Mouse (Mus musculus) liver, postnatal 0 days (tissue): Measurements from ENCODE around the gene Dcun1d1. TPM values are rescaled to one million over a fixed set of nuclear protein-coding genes. Genes with fewer than 3 reads are reported as not detected.

Experiments used
- ATAC-seq: fragments of 200-750 bp; cut with Nextera tagmentation; 2 replicates; pipeline ENCODE4 v1.8.0; 2017; ENCODE audit warnings: mild to moderate bottlenecking, moderate library complexity
- DNase-seq: peaks from one replicate; pipeline ENCODE4 v3.0.0-alpha.2; 2016
- H3K27ac ChIP-seq: fragments of 300-500 bp; sonication (generic); 2 replicates; pipeline ENCODE4 v1.5.1; 2014; ENCODE audit warnings: antibody characterized with exemption, moderate library complexity, mild to moderate bottlenecking, low read depth
- H3K27me3 ChIP-seq: fragments of 300-500 bp; sonication (generic); 2 replicates; pipeline ENCODE4 v1.6.1; 2014; ENCODE audit warnings: low read length, control low read depth, mixed read lengths; ENCODE audit not compliant: insufficient read depth
- H3K36me3 ChIP-seq: fragments of 300-500 bp; sonication (generic); replicated peaks from 2 replicates; pipeline ENCODE4 v1.6.1; 2014; ENCODE audit warnings: mild to moderate bottlenecking, control low read depth, low read length, moderate library complexity, mixed read lengths; ENCODE audit not compliant: insufficient read depth
- H3K4me1 ChIP-seq: fragments of 300-500 bp; sonication (generic); 2 replicates; pipeline ENCODE4 v1.6.1; 2014; ENCODE audit warnings: antibody characterized with exemption, mild to moderate bottlenecking, control low read depth; ENCODE audit not compliant: insufficient read depth
- H3K4me2 ChIP-seq: fragments of 300-500 bp; sonication (generic); 2 replicates; pipeline ENCODE4 v1.6.1; 2014; ENCODE audit warnings: low read depth, mild to moderate bottlenecking, low read length, moderate library complexity, mixed read lengths
- H3K4me3 ChIP-seq: fragments of 300-500 bp; sonication (generic); 2 replicates; pipeline ENCODE4 v1.5.1; 2014; ENCODE audit warnings: low read depth, low read length
- H3K9ac ChIP-seq: fragments of 300-500 bp; sonication (generic); replicated peaks from 2 replicates; pipeline ENCODE4 v1.6.1; 2014; ENCODE audit warnings: mild to moderate bottlenecking, moderate library complexity
- H3K9me3 ChIP-seq: fragments of 300-500 bp; sonication (generic); 2 replicates; pipeline ENCODE4 v1.6.1; 2016; ENCODE audit warnings: mild to moderate bottlenecking, control low read depth, low read length, mixed read lengths
- CTCF ChIP-seq: sonication (generic); IDR thresholded peaks from 2 replicates; pipeline ENCODE4 v1.5.1; 2016; ENCODE audit warnings: antibody characterized with exemption, low read depth
- EP300 ChIP-seq: IDR thresholded peaks from 2 replicates; pipeline ENCODE4 v1.6.1; 2016; ENCODE audit warnings: antibody characterized with exemption, low read depth, mild to moderate bottlenecking
- WGBS: fragments of 180-500 bp; shearing (Covaris S2); extraction: QIAGEN DNeasy Blood & Tissue Kit; methylation state at CpG from one replicate; pipeline ENCODE4 v1.1.7; 2014; ENCODE audit not compliant: insufficient replicate concordance; 5-methylcytosine and 5-hydroxymethylcytosine counted together
- polyA plus RNA-seq: library from polyadenylated mRNA; unstranded; fragments of >200 nt; fragmentation: Nextera tagmentation; extraction: Ambion mirVana; gene quantifications from 2 replicates; pipeline ENCODE4 v1.2.1, GENCODE M21; 2015

The Dcun1d1 gene
- polyA plus RNA-seq, 1 experiment from 2014 or later, result 77.0 TPM

DNA sequence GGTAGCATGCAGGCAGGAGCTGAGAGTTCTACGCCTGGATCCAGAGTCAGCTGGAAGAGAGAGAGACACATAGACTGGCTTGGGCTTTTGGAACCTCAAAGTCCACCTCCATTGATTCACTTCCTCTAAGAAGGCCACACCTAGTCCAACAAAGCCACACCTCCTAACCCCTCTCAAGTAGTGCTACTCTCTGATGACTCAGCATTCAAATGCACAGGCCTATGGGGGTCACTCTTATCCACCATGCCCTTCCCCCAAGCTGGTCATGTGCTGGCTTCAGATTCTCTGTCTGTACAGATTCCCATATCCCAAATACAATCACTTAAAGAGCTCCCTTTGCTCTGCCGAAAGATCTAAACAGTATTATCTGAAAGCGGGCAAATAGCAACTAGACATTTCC is 20.0 kb upstream of the Dcun1d1 start:
- WGBS, result 84% methylated on average over 3 of the region's 3 CpGs
- H3K9ac ChIP-seq, result no peak overlapping the region
- H3K9me3 ChIP-seq, result no peaks in the 10 kb centered on the region
- H3K4me1 ChIP-seq, result no peaks in the 10 kb centered on the region
- no peaks in the 10 kb centered on the region for H3K27me3 ChIP-seq
- no peak overlapping the region for H3K4me2 ChIP-seq
- TF ChIP-seq CTCF (no peak), EP300 (no peak)
- H3K4me3 ChIP-seq, result no peak overlapping the region
- peaks cover 13% of the 10 kb centered on the region; the same call in 1 of the 2 replicates for H3K36me3 ChIP-seq
- no peak overlapping the region for H3K27ac ChIP-seq
- ATAC-seq, result no peak
- DNase-seq, result no peak

DNA sequence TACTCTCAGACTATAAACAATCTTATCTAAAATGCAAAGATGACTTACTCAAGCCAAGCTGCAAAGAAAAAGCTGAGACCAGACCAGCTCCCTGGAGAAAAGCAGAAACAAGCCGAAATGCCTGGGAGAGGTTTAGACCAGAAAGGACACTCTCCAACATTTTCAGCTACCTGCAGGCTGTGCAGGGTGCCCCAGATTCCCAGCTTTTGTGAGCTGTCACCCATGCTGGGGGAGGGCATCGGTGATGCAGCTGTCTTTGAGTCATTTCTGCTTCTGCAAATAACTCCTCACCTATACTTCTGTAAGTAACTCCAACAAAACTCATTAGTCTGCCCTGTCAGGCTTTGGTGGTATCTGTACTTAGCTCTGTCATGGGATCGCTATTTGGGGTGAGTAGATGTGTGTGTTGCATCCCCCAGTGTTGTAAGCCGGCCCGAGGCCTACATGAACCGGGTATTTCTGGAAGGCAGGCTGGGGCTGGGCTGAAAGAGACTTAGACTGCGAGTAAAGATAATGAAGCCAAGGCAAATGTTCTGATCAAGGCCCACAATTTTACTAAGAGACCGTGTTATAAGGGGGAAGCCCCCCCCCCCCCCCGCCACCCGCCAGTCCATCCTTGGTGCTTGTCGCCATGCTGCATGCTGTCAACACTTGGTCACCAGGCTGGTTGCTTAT is 17.8 kb upstream of the Dcun1d1 start:
- no peaks in the 10 kb centered on the region for H3K9me3 ChIP-seq
- ATAC-seq (no peak), DNase-seq (no peak)
- no peak overlapping the region for H3K4me3 ChIP-seq
- H3K9ac ChIP-seq, result no peak overlapping the region
- H3K4me1 ChIP-seq, result no peaks in the 10 kb centered on the region
- TF ChIP-seq EP300 (no peak), CTCF (no peak)
- no peak overlapping the region for H3K4me2 ChIP-seq
- H3K27me3 ChIP-seq, result no peaks in the 10 kb centered on the region
- no peak overlapping the region for H3K27ac ChIP-seq
- H3K36me3 ChIP-seq, result peaks cover 6% of the 10 kb centered on the region; the same call in 1 of the 2 replicates
- WGBS, result 89% methylated on average over 11 of the region's 11 CpGs

DNA sequence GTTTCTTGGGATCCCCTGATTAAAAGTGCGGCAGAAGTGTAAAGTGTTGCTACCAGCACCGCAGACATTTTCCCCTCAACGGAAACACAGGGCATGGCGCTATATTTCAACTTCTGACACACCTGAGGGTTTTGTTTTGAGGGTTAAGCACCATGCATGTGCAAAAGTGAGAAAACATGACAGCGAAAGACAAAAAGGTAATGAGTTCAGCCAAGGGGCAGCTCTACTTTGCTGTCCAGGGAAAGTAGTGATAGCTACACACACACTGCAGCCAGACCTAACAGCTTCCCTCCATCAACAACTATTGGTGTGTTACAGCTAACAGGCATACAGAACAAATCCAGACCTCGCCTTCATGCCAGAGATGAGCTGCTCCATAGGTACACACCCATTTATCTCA is 16.6 kb upstream of the Dcun1d1 start:
- Histone ChIP-seq H3K9ac (no peak overlapping the region), H3K4me2 (no peak overlapping the region), H3K4me3 (no peak overlapping the region), H3K9me3 (no peaks in the 10 kb centered on the region), H3K27ac (no peak overlapping the region), H3K27me3 (no peaks in the 10 kb centered on the region), H3K4me1 (no peaks in the 10 kb centered on the region), H3K36me3 (peaks cover 5% of the 10 kb centered on the region; the same call in 1 of the 2 replicates)
- no peak for ATAC-seq
- 87% methylated on average over 6 of the region's 6 CpGs for WGBS
- TF ChIP-seq EP300 (no peak), CTCF (no peak)
- DNase-seq, result no peak

DNA sequence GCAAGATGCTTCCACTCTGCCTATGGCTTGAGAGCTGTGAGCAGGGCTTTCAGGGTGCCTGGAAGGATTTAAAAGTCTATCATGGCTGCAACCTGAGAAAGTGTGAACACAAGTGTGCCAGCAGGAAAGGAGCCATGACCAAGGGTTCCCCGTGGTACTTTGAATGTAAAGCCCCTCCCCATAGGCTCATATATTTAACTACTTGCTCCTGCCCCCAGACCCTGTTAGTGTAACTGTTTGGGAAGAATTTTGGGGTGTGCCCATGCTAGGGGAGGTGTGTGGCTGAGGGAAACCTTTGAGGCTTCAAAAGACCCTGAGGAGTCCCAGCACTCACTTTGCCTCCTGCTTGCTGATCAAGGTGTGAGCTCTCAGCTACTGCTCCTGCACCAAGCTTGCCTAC is 15.9 kb upstream of the Dcun1d1 start:
- Histone ChIP-seq H3K27ac (no peak overlapping the region), H3K36me3 (0 out of 2 replicates have a peak, but pooled peaks cover 3% of the 10 kb centered on the region), H3K4me2 (no peak overlapping the region), H3K9ac (no peak overlapping the region), H3K9me3 (no peaks in the 10 kb centered on the region), H3K4me1 (no peaks in the 10 kb centered on the region), H3K27me3 (no peaks in the 10 kb centered on the region), H3K4me3 (no peak overlapping the region)
- TF ChIP-seq CTCF (no peak), EP300 (no peak)
- DNase-seq (no peak), ATAC-seq (no peak)
- 56% methylated on average over 1 of the region's 1 CpGs for WGBS

DNA sequence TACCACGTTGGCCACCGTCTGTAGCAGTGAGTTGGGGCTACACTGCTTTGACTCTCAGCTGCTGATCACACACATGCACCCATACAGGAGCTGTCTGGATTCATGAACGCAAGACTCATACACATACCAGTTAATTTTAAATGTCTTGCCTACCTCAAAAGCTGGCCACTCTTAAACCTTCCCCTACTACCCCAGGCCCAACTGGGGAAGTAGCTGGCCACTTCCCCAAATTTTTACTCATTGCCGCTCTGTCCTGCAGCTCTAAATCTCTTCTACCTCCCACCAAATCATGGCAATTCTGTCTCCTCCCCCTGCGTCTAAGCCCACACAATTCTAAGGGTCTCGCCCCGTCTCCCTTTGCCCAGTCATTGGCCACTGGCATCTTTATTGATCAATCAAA is 11.0 kb upstream of the Dcun1d1 start:
- no peaks in the 10 kb centered on the region for H3K27me3 ChIP-seq
- ATAC-seq (no peak), DNase-seq (no peak)
- H3K9me3 ChIP-seq, result no peaks in the 10 kb centered on the region
- no peak overlapping the region for H3K4me2 ChIP-seq
- H3K36me3 ChIP-seq, result no peaks in the 10 kb centered on the region
- no peaks in the 10 kb centered on the region for H3K4me1 ChIP-seq
- no peak overlapping the region for H3K9ac ChIP-seq
- 63% methylated on average over 7 of the region's 7 CpGs for WGBS
- no peak overlapping the region for H3K4me3 ChIP-seq
- H3K27ac ChIP-seq, result no peak overlapping the region
- no peak for TF ChIP-seq EP300

DNA sequence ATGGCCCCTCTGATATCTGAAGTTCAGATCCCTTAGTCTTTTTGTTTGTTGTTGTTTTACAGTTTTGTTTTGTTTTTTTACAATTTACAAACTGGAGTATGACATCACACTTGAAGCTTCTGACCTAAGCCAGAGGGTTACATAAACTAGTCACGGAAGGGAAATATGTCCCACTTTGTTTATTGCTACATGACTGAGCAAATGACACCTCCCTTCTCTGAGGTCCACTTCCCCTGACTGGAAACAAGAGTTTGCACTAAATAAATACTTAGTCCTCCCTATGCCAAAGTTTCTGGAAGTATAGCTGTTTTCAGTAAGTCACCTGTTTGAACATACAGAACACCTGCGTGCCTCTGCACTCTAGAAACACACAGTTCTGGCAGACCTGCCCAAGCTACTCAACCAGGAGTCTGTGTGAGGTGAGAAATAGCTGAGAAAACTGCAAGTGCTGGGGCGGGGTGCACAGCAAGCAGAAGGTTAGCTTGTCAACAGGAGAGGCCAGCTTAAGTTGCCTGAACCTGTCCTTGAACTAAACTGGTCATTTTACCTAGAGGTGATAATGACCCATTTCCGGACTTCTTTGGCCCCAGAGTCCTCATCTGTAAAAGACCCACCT is 3.4 kb upstream of the Dcun1d1 start:
- H3K9me3 ChIP-seq, result no peaks in the 10 kb centered on the region
- no peaks in the 10 kb centered on the region for H3K4me1 ChIP-seq
- 0 out of 2 replicates have a peak, but pooled peaks cover 3% of the 10 kb centered on the region for H3K36me3 ChIP-seq
- no peak overlapping the region for H3K9ac ChIP-seq
- 69% methylated on average over 4 of the region's 4 CpGs for WGBS
- DNase-seq (no peak), ATAC-seq (no peak)
- H3K4me2 ChIP-seq, result no peak overlapping the region
- no peaks in the 10 kb centered on the region for H3K27me3 ChIP-seq
- no peak overlapping the region for H3K27ac ChIP-seq
- H3K4me3 ChIP-seq, result no peak overlapping the region
- no peak for TF ChIP-seq CTCF
- TF ChIP-seq EP300, result no peak
